Mouse (Mus musculus): Measurements from ENCODE around the gene Zdhhc9.
A peak's percentile ranks its signal among the peaks of the same experiment; 100 is the strongest.
"Not testable (repeated sequence)": the region's sequence is repeated elsewhere in the genome, so short reads cannot be mapped to it uniquely, and the experiment has no call there.

Zdhhc9 gene

GRCm38 (mm10) chrX:48208519-48209185 is at the start of gene Zdhhc9:
Zdhhc9 (minus strand) TSS chrX:48208878.
- peak; percentile 46 for DNase-seq (ENCODE audit: low read depth)

GRCm38 (mm10) chrX:48257011-48257410 is 48.3 kb upstream of the Zdhhc9 start:
- DNase-seq (ENCODE audit: low read depth), result no peak

DNA sequence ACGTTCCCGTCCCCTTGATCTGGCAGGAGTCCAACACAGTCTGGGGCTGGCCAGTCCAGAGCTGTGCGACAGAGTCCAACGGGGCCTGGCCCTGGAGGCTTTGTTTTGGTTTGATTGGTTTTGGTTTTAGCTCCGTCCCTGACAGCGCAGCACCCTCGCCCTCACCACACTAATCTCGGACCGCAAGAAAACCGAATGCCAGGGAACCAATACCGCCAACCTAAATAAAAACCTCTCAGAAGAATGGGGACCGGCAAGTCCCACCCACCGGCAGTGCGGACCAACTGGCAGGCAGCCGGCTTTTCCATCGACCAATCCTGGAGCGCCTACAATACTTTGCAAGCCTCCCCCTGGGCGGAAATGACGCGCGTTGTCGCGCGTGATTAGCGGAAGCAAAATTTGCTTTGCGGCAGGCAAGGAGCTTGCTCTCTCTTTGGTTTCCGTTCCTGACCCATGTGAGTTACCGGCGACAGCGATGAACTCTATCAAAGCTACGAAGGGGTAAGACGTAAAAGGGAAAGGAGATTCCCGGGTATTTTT is 47.9 kb upstream of the Zdhhc9 start, which contains the start of gene Utp14a:
Utp14a (plus strand) TSS at position 395 of the 540 bp plus-strand sequence.
- peak; percentile 80 for DNase-seq (ENCODE audit: low read depth)

DNA sequence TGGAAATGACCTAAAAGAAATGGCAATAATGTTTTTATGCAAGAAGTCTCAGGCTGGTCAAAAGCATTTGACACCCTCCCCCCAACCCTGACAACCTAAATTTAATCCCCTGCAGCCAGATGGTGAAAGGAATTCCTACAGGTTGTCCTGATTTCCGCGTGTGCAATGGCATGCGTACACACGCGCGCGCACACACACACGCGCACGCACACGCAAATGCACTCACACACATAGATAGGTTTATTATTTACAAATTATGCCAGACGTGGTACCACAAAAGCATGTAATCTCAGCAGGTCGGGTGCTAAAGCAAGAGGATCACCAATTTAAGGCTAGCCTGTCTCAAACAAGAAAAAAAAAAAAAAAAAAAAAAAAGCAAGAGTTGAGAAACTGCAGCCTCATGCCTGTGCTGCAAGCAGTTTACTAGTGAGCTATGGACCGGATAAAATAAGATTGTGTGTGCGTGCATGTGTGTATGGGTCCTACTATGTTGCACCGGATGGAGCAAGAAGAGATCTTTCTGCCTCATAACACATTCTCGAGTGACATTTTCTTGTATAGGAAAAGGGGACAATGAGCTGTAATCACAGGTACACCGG is 47.3 kb upstream of the Zdhhc9 start:
- DNase-seq (ENCODE audit: low read depth), result no peak

DNA sequence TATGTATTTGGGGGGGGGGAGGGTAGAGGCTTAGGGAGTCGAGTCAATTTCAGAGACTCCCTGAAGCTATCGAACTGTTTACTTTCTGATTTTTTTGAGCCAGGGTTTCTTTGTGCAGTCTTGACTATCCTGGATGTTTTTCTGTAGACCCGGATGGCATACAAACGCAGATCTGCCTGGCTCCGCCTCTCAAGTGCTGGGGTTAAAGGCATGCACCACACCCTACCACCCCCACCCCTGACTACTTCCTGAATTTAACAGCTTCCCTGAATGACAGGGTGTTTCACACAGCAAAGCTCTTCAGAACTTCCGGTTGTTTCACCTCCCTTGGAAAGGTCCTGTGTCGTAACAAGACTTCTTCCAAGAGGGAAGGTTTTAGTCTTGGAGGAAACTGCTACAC is 25.7 kb upstream of the Zdhhc9 start:
- DNase-seq (ENCODE audit: low read depth), result no peak

GRCm38 (mm10) chrX:48226225-48226624 is 17.5 kb upstream of the Zdhhc9 start:
- no peak for DNase-seq (ENCODE audit: low read depth)

DNA sequence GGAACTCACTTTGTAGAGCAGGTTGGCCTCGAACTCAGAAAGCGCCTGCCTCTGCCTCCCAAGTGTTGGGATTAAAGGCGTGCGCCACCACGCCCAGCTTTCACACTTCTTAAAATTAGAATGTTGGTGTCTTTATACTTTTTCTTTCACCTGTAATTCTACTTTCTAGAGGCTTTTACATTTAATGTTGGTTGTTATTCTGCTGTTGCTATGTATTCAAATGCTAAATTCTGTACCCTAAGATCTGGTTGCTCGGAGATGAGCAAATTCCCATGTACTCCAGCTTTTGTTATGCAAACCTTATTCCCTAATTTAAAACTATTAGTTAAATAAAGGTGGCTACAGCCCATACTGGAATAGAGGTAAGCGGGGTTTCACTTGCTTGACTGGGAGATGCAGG is 14.0 kb upstream of the Zdhhc9 start:
- DNase-seq (ENCODE audit: low read depth), result no peak

DNA sequence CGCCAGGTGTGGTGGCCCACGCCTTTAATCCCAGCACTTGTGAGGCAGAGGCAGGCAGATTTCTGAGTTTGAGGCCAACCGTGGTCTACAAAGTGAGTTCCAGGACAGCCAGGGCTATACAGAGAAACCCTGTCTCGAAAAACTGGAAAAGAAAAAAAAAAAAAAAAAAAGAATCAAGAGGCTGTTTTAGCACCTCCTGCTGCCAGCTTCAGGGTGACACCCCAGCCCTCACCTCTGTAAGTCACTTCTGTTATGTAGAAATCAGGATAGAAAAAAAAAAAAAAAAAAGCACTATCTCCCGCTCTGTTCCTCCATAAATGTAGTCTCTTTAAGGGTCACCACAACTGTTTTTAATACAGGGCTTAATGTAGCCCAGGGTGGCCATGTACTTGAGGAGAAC is 10.8 kb upstream of the Zdhhc9 start:
- DNase-seq (ENCODE audit: low read depth), result no peak

DNA sequence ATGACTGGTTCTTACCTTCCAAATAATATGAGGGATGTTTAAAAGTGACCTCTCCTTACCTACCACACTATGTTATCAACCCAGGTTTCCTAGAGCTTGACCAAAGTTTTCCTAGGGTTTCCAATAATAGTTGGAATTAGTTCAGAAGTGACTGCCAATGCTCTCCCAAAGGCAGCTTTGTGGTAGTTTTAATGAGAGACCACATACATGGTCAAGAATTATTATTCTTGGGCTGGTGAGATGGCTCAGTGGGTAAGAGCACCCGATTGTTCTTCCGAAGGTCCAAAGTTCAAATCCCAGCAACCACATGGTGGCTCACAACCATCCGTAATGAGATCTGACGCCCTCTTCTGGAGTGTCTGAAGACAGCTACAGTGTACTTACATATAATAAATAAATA is 1.1 kb upstream of the Zdhhc9 start:
- DNase-seq (ENCODE audit: low read depth), result not testable (repeated sequence)

GRCm38 (mm10) chrX:48207761-48208487 is 754 bp downstream of the Zdhhc9 start:
- no peak for DNase-seq (ENCODE audit: low read depth)

DNA sequence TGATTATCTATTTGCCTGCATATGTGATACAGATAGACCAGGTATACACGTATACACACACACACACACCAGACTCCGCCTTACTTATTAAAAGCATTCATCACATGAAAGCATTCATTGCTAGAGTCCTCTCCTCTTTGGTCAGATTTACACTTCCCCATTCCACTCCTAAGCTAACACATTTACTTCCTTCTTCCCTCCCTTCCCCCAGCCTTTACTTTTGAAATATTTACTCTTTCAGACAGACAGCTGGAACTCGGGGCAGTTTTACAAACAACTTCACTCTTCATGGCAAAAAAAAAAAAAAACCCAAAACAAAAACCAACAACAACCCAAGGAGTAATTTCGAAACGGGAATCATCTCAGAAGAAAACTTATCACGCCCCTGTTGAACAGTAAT is 4.2 kb downstream of the Zdhhc9 start:
- no peak for DNase-seq (ENCODE audit: low read depth)

GRCm38 (mm10) chrX:48203763-48204162 is 4.9 kb downstream of the Zdhhc9 start:
- DNase-seq (ENCODE audit: low read depth), result no peak

GRCm38 (mm10) chrX:48202995-48203394 is 5.7 kb downstream of the Zdhhc9 start:
- no peak for DNase-seq (ENCODE audit: low read depth)

DNA sequence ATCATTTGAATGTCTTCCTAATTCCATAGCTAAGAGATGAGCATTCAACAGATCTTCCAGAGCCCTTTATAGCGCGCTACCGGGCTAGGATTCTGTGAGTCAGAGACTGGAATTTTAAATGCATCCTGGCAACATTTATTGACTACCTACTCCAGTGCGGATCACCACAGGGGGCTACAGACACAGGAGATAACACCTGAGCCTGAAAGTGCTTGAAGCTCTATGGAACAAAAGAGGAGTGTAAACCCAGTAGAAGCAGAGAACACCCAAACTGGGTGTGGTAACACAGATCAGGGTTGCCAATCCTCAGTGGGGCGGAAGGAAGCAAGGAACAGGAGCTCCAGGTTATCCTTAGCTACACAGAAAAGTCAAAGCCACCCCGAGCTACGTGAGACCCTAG is 6.2 kb downstream of the Zdhhc9 start:
- no peak for DNase-seq (ENCODE audit: low read depth)

DNA sequence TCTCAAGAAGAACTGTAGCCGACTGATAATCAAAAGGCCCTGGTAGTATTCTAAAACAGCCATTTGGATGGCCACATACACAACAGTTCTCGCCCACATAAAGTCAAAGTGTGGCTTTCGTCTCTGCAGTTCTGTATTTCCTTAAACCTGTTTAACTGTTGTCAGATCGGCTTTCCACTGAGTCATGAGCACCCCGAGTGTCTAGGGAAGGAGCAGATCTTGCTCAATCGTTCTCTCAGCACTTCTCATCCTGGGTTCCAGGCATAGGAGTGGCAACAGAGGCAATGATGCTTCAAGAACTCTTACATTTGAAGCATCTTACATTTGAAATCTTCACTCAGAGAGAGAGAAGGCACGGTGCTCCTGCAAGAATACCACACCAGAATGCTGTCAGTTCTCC is 6.7 kb downstream of the Zdhhc9 start:
- DNase-seq (ENCODE audit: low read depth), result no peak

GRCm38 (mm10) chrX:48200699-48201098 is 8.0 kb downstream of the Zdhhc9 start:
- DNase-seq (ENCODE audit: low read depth), result no peak

DNA sequence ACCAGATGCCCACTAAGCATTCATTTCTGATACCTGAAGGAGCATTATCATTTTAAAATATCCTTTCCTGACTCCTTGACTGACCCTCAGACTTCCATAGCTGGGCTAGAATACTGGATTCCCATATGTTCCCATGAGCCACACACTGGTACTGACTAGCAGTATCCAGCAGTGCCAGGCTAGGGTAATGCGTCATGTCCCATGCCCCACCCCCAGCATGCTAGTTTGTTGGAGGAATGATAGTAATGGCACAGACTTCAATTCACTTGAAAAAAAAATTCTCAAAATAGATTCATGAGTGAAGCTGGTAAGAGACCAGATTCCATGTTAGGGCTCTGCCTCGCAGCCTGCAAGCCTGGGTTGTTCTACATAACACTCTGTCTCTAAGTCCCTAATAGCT is 9.7 kb downstream of the Zdhhc9 start:
- DNase-seq (ENCODE audit: low read depth), result no peak

DNA sequence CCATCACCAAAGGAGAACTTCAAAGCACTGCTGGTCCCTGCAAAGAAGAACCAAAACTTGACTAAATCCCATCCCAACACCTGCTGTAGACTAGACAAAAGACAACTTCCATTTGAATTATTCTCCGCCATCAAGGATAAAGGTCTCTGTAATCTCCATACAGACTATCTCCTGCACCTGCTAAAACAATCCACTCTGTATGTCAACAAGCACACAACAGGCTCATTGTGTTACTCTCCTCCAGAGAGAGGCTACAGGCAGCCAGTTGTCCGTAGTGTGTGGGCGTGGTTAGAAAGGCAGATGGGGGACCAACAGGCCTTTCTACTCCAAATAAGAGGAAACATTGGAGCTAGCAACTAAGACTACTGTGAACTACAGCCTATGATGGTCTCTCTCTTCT is 10.8 kb downstream of the Zdhhc9 start:
- DNase-seq (ENCODE audit: low read depth), result no peak

DNA sequence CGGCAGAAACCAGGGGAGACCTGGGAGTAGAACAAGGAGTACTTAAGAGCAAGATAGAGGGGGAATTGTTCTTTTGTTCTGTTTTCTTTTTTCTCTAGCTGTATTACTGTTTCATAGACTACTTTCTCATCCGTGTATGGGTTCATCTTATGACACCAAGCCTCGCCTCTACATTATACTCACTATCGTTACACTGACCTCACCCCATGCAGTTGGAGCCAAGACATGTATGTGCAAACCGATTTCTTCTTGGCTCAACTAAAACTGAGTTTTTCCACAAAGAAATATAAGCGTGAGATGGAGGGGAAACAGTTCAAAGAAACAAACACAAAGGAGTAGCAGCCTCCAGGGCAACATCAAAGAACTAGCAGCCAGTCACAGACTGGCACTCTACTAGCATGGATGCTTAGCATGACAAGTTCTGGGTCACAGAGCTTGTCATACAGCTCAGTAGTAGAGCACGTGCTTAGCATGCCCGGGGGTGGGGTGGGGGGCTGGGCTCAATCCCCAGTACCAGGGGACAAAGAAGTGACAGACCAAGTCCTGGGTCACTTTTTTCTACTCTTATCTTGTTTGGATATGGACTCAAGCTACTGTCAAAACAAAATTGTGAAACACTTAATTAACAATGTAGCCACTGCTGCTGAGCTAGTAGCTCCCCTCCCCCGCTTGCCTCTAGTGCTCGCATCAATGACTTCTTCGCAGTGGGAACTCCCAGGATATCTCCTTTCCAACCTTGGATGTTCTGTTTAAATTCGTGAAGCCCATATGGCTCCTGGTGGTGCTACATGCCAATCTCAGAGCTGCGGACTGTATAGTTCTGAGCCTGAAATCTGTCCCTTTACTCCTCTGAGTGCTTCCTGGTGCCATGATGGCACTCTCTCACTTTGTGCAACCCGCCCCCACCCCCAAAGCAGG is 15.2 kb downstream of the Zdhhc9 start:
- DNase-seq (ENCODE audit: low read depth), result no peak

DNA sequence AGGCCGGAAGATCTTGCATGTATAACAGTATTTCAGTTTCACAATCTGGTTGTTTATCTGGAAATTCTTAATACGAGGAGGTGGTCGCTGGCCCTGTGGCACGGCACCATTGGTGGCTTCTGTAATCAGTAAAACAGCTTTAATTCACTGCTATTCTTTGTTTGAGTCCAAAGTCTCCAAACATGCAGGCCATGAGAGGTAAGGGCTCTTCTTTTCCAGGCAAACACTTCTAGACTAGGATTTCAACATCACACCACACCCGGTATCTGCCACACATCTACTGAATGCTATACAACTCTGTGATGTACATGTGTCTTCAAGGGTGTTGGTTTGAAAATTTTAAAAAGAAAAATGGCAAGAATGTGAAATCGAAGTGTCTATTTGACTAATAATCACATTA is 17.4 kb downstream of the Zdhhc9 start:
- no peak for DNase-seq (ENCODE audit: low read depth)

DNA sequence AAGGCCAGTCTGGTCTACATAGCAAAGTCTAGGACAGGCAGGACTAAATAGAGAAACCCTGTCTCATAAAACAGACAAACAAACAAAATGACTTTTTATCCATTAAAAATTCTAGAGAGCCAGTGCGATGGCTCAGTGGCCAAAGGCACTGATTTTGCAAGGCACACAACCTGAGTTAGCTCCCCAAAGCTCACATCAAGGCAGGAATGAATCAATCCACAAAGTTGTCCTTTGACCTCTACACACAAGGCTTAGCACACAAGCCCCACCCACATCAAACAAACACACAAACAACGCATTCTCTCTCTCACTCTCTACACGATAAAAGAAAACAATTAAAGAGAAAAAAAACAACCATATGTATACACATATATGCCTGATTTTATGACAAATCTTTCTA is 24.0 kb downstream of the Zdhhc9 start:
- DNase-seq (ENCODE audit: low read depth), result no peak

DNA sequence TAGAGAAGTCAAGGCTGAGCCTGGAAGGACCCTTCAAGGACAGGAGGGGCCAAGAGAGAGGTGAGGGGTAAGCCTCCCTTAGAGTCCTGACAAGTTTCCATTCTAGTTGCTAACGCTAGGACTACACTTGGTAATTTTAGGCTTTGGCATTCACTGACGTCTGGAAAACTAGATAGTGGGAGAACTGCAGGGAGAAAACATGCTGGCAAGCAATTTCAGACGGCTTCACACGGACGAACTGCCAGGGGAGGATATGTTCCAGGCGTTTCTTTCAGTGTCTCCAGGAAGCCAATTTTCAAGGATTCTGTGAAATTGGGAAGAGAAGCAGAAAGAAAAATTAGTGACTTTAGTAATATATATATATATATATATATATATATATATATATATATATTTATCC is 26.8 kb downstream of the Zdhhc9 start:
- DNase-seq (ENCODE audit: low read depth), result no peak
